Mouse (Mus musculus): ENCODE data around the gene Cyp1b1. TPM values are rescaled to one million over a fixed set of nuclear protein-coding genes. Genes with fewer than 3 reads are reported as not detected.

Cyp1b1 gene
- total and polyA plus RNA-seq, 2 experiments = 0.34 to 0.37 TPM

- H3K4me3 ChIP-seq (ENCODE audit: insufficient read depth, low read depth, low read length) = no peak overlapping the region
- no peak overlapping the region for H3K27ac ChIP-seq (replicated peaks; ENCODE audit: insufficient read depth, low read depth, low read length)
- no peak overlapping the region for H3K9ac ChIP-seq (ENCODE audit: low read depth, low read length)
- H3K36me3 ChIP-seq (ENCODE audit: control insufficient read depth, insufficient read depth, low read length) = no peaks in the 10 kb centered on the region
- TF ChIP-seq CTCF (IDR thresholded peaks at IDR 0.05; ENCODE audit: low read depth, low read length) = peak; percentile 35
- TF ChIP-seq POLR2A (IDR thresholded peaks at IDR 0.05; ENCODE audit: extremely low read depth, insufficient read depth, low read length) = no peak
- no peaks in the 10 kb centered on the region for H3K4me1 ChIP-seq (ENCODE audit: control insufficient read depth, insufficient read depth, low read length)
- DNase-seq (ENCODE audit: extremely low read depth, low read depth, low spot score) = no peak
- no peaks in the 10 kb centered on the region for H3K79me2 ChIP-seq (ENCODE audit: control insufficient read depth, insufficient read depth, low read length)
- WGBS = 44% methylated on average over 1 of the region's 1 CpGs
- no peaks in the 10 kb centered on the region for H3K27me3 ChIP-seq (ENCODE audit: control insufficient read depth, insufficient read depth, low read length)
Measured at GRCm38 (mm10) chr17:79699197-79699596, 15.7 kb downstream of the Cyp1b1 start.

GRCm38 (mm10) chr17:79695541-79695940 lies 19.3 kb downstream of the Cyp1b1 start:
- no peaks in the 10 kb centered on the region for H3K4me1 ChIP-seq (ENCODE audit: control insufficient read depth, insufficient read depth, low read length)
- no peak overlapping the region for H3K27ac ChIP-seq (replicated peaks; ENCODE audit: insufficient read depth, low read depth, low read length)
- H3K27me3 ChIP-seq (ENCODE audit: control insufficient read depth, insufficient read depth, low read length) = no peaks in the 10 kb centered on the region
- H3K79me2 ChIP-seq (ENCODE audit: control insufficient read depth, insufficient read depth, low read length) = no peaks in the 10 kb centered on the region
- no peak for DNase-seq (ENCODE audit: extremely low read depth, low read depth, low spot score)
- no peak overlapping the region for H3K4me3 ChIP-seq (ENCODE audit: insufficient read depth, low read depth, low read length)
- WGBS = 90% methylated on average over 6 of the region's 6 CpGs
- no peaks in the 10 kb centered on the region for H3K36me3 ChIP-seq (ENCODE audit: control insufficient read depth, insufficient read depth, low read length)
- TF ChIP-seq CTCF (IDR thresholded peaks at IDR 0.05; ENCODE audit: low read depth, low read length) = no peak
- no peak for TF ChIP-seq POLR2A (IDR thresholded peaks at IDR 0.05; ENCODE audit: extremely low read depth, insufficient read depth, low read length)
- no peak overlapping the region for H3K9ac ChIP-seq (ENCODE audit: low read depth, low read length)

GRCm38 (mm10) chr17:79695106-79695505 lies 19.8 kb downstream of the Cyp1b1 start:
- 84% methylated on average over 4 of the region's 4 CpGs for WGBS
- H3K36me3 ChIP-seq (ENCODE audit: control insufficient read depth, insufficient read depth, low read length) = no peaks in the 10 kb centered on the region
- H3K27me3 ChIP-seq (ENCODE audit: control insufficient read depth, insufficient read depth, low read length) = no peaks in the 10 kb centered on the region
- H3K9ac ChIP-seq (ENCODE audit: low read depth, low read length) = no peak overlapping the region
- DNase-seq (ENCODE audit: extremely low read depth, low read depth, low spot score) = no peak
- no peak overlapping the region for H3K4me3 ChIP-seq (ENCODE audit: insufficient read depth, low read depth, low read length)
- no peaks in the 10 kb centered on the region for H3K79me2 ChIP-seq (ENCODE audit: control insufficient read depth, insufficient read depth, low read length)
- H3K4me1 ChIP-seq (ENCODE audit: control insufficient read depth, insufficient read depth, low read length) = no peaks in the 10 kb centered on the region
- TF ChIP-seq CTCF (IDR thresholded peaks at IDR 0.05; ENCODE audit: low read depth, low read length) (no peak), POLR2A (IDR thresholded peaks at IDR 0.05; ENCODE audit: extremely low read depth, insufficient read depth, low read length) (no peak)
- H3K27ac ChIP-seq (replicated peaks; ENCODE audit: insufficient read depth, low read depth, low read length) = no peak overlapping the region

DNA sequence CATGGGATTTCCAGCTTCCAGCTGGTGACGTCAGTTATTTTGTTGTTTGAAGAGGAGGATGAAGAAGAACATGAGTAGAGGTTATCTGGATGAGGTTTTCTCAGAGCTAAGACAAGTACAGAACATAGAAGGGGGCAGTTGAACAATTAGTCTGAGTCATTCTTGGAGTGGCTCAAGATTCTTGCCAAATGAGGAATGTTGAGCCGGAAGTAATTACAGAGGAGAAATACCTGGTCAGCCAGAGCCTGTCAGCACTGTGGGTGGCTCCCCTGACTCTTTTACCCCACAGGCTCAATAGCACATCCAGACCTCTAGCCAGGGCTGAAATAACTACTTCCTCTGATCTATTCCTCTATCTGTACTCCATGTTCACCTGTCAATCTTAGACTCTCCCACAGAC lies 44.0 kb downstream of the Cyp1b1 start:
- 88% methylated on average over 2 of the region's 2 CpGs for WGBS
- Histone ChIP-seq H3K36me3 (ENCODE audit: control insufficient read depth, insufficient read depth, low read length) (peaks cover 38% of the 10 kb centered on the region), H3K79me2 (ENCODE audit: control insufficient read depth, insufficient read depth, low read length) (no peaks in the 10 kb centered on the region), H3K9ac (ENCODE audit: low read depth, low read length) (no peak overlapping the region), H3K4me1 (ENCODE audit: control insufficient read depth, insufficient read depth, low read length) (no peaks in the 10 kb centered on the region), H3K4me3 (ENCODE audit: insufficient read depth, low read depth, low read length) (no peak overlapping the region), H3K27ac (replicated peaks; ENCODE audit: insufficient read depth, low read depth, low read length) (no peak overlapping the region), H3K27me3 (ENCODE audit: control insufficient read depth, insufficient read depth, low read length) (no peaks in the 10 kb centered on the region)
- no peak for TF ChIP-seq CTCF (IDR thresholded peaks at IDR 0.05; ENCODE audit: low read depth, low read length)
- no peak for TF ChIP-seq POLR2A (IDR thresholded peaks at IDR 0.05; ENCODE audit: extremely low read depth, insufficient read depth, low read length)
- no peak for DNase-seq (ENCODE audit: extremely low read depth, low read depth, low spot score)

DNA sequence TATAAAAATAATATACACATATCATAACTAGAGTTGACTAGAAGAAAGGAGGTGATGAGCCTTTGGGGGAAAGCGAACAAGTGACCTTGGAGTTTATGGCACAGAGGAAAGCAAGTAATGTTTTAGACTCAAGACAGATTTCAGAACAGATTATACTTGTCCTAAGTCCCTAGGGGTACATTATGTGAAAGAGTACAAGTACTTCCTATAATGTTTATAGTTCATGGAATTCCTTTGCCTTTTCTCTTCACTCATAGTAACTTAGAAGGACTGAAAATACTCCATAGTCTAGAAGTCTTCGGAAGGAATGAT lies 50.8 kb downstream of the Cyp1b1 start:
- no peaks in the 10 kb centered on the region for H3K4me1 ChIP-seq (ENCODE audit: control insufficient read depth, insufficient read depth, low read length)
- TF ChIP-seq CTCF (IDR thresholded peaks at IDR 0.05; ENCODE audit: low read depth, low read length) (no peak), POLR2A (IDR thresholded peaks at IDR 0.05; ENCODE audit: extremely low read depth, insufficient read depth, low read length) (no peak)
- no peaks in the 10 kb centered on the region for H3K79me2 ChIP-seq (ENCODE audit: control insufficient read depth, insufficient read depth, low read length)
- no peak overlapping the region for H3K4me3 ChIP-seq (ENCODE audit: insufficient read depth, low read depth, low read length)
- no peak for DNase-seq (ENCODE audit: extremely low read depth, low read depth, low spot score)
- peaks cover 17% of the 10 kb centered on the region for H3K36me3 ChIP-seq (ENCODE audit: control insufficient read depth, insufficient read depth, low read length)
- H3K27me3 ChIP-seq (ENCODE audit: control insufficient read depth, insufficient read depth, low read length) = no peaks in the 10 kb centered on the region
- H3K9ac ChIP-seq (ENCODE audit: low read depth, low read length) = no peak overlapping the region
- no peak overlapping the region for H3K27ac ChIP-seq (replicated peaks; ENCODE audit: insufficient read depth, low read depth, low read length)
- 91% methylated on average over 2 of the region's 2 CpGs for WGBS

DNA sequence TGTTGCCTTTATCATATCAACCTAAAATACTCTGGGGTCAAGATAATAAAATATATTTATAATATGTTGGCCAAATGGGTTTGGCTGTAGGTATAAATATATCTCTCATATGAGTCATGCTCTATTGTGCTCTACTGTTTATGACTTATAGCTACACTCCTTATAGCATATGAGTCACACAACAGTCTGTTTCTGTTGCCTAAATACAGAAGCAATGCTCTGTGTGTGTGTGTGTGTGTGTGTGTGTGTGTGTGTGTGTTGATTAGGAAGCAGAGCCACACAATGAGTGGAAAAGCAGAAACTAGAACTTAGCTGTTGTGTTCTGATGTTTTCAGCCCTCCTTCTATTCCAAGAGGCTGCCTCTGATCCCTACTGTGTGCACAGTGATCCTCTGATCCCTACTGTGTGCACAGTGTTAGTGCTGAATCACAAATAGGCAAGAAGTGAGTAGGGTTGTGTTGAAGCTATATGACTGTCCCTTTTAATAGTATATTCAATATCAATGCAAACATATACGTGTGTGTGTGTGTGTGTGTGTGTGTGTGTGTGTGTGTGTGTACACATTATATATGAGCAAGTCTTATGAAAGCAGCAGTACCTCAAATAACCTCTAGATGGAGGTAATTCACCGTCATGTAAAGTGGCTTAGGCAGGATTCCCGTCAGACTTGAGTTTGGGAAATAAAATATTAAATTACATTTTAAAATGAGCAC lies 51.3 kb downstream of the Cyp1b1 start:
- Histone ChIP-seq H3K4me3 (ENCODE audit: insufficient read depth, low read depth, low read length) (no peak overlapping the region), H3K4me1 (ENCODE audit: control insufficient read depth, insufficient read depth, low read length) (peaks cover under 1% of the 10 kb centered on the region; the same call in 1 of the 2 replicates), H3K27me3 (ENCODE audit: control insufficient read depth, insufficient read depth, low read length) (no peaks in the 10 kb centered on the region), H3K79me2 (ENCODE audit: control insufficient read depth, insufficient read depth, low read length) (no peaks in the 10 kb centered on the region), H3K36me3 (ENCODE audit: control insufficient read depth, insufficient read depth, low read length) (peaks cover 14% of the 10 kb centered on the region), H3K9ac (ENCODE audit: low read depth, low read length) (no peak overlapping the region), H3K27ac (replicated peaks; ENCODE audit: insufficient read depth, low read depth, low read length) (no peak overlapping the region)
- peak; percentile 51 for DNase-seq (ENCODE audit: extremely low read depth, low read depth, low spot score)
- WGBS = 40% methylated on average over 3 of the region's 3 CpGs
- TF ChIP-seq CTCF (IDR thresholded peaks at IDR 0.05; ENCODE audit: low read depth, low read length) (peak; percentile 40), POLR2A (IDR thresholded peaks at IDR 0.05; ENCODE audit: extremely low read depth, insufficient read depth, low read length) (no peak)

Data from liver, adult 2 months (tissue).